Mouse (Mus musculus): ENCODE data around the gene Sf1. TPM values are rescaled to one million over a fixed set of nuclear protein-coding genes. Genes with fewer than 3 reads are reported as not detected.

Sf1 gene
- total and polyA plus RNA-seq, 2 experiments from 2014 or later = 102 to 113 TPM

DNA sequence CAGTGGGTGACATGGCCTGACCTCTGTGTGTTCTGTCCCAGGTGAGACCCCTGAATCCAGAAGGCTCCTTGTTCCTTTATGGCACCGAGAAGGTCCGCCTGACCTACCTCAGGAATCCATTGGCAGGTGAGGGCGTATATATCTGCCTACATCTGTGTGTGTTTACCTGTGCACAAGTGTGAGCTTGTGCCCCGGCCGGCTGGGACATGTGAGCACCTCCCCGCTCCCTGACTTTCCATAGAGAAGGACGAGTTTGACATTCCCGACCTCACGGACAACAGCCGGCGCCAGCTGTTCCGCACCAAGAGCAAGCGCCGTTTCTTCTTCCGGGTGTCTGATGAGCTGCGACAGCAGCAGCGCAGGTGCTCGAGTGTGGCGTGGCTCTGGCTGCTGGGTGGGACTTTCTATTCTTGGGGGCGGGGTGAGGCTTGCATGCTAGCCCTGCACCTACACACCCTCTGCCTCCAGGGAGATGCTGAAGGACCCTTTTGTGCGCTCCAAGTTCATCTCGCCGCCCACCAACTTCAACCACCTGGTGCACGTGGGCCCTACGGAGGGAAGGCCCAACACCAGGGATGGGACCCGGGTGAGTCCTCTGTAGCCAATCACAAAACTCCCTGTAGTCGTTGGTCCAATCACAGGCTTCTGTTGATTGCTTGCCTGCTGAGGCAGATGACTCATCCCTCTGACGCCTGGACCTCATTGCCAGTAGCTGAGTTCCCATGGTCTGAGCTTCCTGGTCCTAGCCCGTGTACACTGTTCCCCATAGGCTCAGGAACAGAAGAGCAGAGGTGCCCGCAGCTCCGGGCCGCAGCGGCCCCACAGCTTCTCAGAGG lies 41.5 kb upstream of the Sf1 start:
- no peak overlapping the region for H3K4me2 ChIP-seq (ENCODE audit: low read depth)
- WGBS = 89% methylated on average over 33 of the region's 33 CpGs
- TF ChIP-seq CTCF (IDR thresholded peaks at IDR 0.05; ENCODE audit: low read depth) = no peak
- no peaks in the 10 kb centered on the region for H3K4me1 ChIP-seq (ENCODE audit: insufficient read depth)
- no peak; the same call in 1 of the 2 replicates for ATAC-seq
- no peak overlapping the region for H3K27ac ChIP-seq (ENCODE audit: low read depth, low read length)
- no peaks in the 10 kb centered on the region for H3K9me3 ChIP-seq (ENCODE audit: low read length)
- DNase-seq = no peak
- H3K9ac ChIP-seq = no peak overlapping the region
- H3K36me3 ChIP-seq (ENCODE audit: insufficient read depth) = peaks cover 6% of the 10 kb centered on the region; the same call in 1 of the 2 replicates
- H3K27me3 ChIP-seq (ENCODE audit: insufficient read depth, low read length) = no peaks in the 10 kb centered on the region
- no peak overlapping the region for H3K4me3 ChIP-seq (ENCODE audit: low read depth, low read length)

DNA sequence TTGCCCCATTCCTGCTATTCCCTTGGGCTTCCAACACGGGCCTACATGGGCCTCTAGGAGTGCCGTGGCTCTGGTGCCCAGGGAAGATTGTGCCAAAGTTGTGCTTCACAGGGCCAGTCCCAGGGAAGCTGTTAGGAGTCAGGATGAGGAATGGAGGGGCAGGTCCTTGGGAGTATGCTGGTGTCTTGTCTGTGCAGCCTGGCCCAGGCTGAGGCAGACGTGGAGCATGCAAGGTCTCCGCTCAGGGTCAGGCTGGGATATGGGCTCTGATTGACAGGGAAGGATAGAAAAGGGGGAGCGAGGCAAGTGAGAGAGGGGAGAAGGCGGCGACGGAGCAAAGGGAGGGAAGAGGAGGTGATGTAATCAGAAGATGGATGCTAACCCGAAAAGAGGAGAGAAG lies 38.7 kb upstream of the Sf1 start:
- Histone ChIP-seq H3K27me3 (ENCODE audit: insufficient read depth, low read length) (no peaks in the 10 kb centered on the region), H3K4me3 (ENCODE audit: low read depth, low read length) (no peak overlapping the region), H3K9ac (no peak overlapping the region), H3K9me3 (ENCODE audit: low read length) (no peaks in the 10 kb centered on the region), H3K4me2 (ENCODE audit: low read depth) (no peak overlapping the region), H3K36me3 (ENCODE audit: insufficient read depth) (peaks cover 6% of the 10 kb centered on the region; the same call in 1 of the 2 replicates), H3K27ac (ENCODE audit: low read depth, low read length) (no peak overlapping the region), H3K4me1 (ENCODE audit: insufficient read depth) (no peaks in the 10 kb centered on the region)
- no peak for TF ChIP-seq CTCF (IDR thresholded peaks at IDR 0.05; ENCODE audit: low read depth)
- WGBS = 76% methylated on average over 9 of the region's 9 CpGs
- DNase-seq (no peak), ATAC-seq (no peak)

DNA sequence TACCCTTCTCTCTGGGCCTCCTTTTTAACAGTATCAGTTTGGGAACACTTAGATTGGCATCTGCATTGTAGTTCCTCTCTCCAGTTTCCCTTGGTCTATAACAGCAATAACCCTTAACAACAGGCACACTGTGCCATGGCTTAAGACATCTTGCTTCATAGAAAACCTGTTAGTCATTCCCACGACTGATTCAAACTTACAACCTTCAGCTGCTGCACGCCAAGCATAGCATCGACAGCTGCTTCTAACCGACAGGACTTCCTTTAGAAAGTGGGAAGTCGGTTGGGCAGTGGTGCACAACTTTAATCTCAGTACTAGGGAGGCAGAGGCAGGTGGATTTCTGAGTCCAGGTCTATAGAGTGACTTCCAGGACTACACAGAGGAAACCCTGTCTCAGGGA lies 32.3 kb upstream of the Sf1 start:
- Histone ChIP-seq H3K4me3 (ENCODE audit: low read depth, low read length) (no peak overlapping the region), H3K4me2 (ENCODE audit: low read depth) (no peak overlapping the region), H3K9me3 (ENCODE audit: low read length) (no peaks in the 10 kb centered on the region), H3K9ac (no peak overlapping the region), H3K27ac (ENCODE audit: low read depth, low read length) (no peak overlapping the region), H3K36me3 (ENCODE audit: insufficient read depth) (no peaks in the 10 kb centered on the region), H3K4me1 (ENCODE audit: insufficient read depth) (peaks cover 3% of the 10 kb centered on the region; the same call in 1 of the 2 replicates), H3K27me3 (ENCODE audit: insufficient read depth, low read length) (no peaks in the 10 kb centered on the region)
- no peak for ATAC-seq
- WGBS = 61% methylated on average over 5 of the region's 5 CpGs
- no peak for DNase-seq
- no peak for TF ChIP-seq CTCF (IDR thresholded peaks at IDR 0.05; ENCODE audit: low read depth)

DNA sequence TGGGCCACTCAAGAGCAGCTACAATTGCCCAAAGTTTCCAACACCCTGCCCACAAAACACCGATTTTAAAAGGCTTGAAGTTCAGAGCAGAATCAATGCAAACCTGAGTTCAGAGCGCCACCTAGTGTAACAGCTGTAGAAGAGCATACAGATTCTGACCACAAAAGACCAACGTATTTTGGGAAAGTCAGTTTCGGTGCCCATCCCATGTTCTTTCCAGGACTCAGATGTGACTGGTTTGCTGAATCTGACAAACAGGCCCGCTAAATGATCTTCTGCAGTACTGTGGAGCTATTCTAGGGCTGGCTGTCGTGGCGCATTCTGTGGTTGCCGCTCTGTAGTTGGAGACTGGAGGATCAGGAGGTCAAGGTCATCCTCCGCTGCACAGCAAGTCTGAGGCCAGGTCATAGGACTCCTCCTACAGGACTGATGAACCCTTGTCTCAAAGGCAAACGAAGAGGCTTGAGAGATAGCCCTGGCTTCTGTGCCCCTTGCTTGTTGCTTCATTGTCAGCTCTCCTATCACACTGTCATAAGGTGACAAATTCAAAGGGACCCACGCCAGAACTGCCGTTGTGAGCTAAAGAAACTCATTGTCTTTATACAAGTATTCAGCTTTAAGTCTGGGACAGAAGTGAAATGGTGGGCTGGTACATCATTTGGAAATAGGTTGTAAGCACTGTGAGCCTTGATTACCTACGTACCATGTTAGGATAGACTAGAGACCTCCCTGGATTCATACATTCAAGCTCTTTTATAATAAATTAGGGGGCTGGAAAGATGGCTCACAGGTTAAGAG lies 31.6 kb upstream of the Sf1 start:
- no peaks in the 10 kb centered on the region for H3K36me3 ChIP-seq (ENCODE audit: insufficient read depth)
- H3K4me3 ChIP-seq (ENCODE audit: low read depth, low read length) = no peak overlapping the region
- DNase-seq (peak; percentile 83), ATAC-seq (no peak)
- H3K9me3 ChIP-seq (ENCODE audit: low read length) = no peaks in the 10 kb centered on the region
- peak; percentile 94 for TF ChIP-seq CTCF (IDR thresholded peaks at IDR 0.05; ENCODE audit: low read depth)
- 21% methylated on average over 13 of the region's 13 CpGs for WGBS
- H3K9ac ChIP-seq = 0 out of 2 replicates have a peak overlapping the region, but pooled peaks have one; percentile 28
- H3K27me3 ChIP-seq (ENCODE audit: insufficient read depth, low read length) = no peaks in the 10 kb centered on the region
- H3K4me2 ChIP-seq (ENCODE audit: low read depth) = peak overlapping the region; percentile 37
- no peak overlapping the region for H3K27ac ChIP-seq (ENCODE audit: low read depth, low read length)
- H3K4me1 ChIP-seq (ENCODE audit: insufficient read depth) = peaks cover 10% of the 10 kb centered on the region; the same call in 1 of the 2 replicates

DNA sequence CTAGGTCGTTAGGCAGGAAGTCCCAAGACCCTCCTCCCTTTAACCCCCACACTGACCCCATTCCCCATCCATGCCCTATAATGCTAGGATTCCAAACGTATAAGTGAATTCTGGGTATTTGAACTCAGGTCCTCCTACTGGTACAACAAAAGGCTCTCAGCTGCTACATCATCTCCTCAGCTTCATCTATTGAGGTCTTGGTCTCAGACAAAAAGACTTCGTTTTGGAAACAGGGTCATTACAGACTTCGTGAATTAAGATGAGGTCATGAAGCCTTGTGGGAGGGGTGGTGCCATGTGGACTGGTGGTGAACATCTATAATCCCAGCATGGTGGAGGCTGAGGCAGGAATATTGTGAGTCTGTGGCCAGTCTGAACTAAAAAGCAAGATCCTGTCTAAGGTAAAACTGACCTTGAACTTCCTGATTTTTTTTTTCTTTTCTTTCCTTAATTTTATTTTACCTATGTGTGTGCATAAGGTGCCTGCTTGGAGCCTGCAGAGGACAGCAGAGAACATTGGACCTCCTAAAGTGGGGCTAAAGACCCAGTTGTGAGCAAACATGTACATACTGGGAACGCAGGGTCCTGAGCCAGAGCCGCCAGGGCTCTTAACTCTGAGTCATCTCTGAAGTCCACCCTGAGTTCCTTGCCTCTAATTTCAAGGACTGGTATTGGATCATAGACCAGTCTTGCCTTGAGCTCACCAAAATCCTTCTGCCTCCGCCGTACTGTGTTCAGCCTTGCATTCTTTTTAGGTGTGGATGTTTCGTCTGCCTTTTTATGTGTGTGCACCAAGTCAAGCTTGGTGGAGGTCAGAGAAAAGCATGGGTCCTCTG lies 29.5 kb upstream of the Sf1 start:
- H3K9ac ChIP-seq = no peak overlapping the region

DNA sequence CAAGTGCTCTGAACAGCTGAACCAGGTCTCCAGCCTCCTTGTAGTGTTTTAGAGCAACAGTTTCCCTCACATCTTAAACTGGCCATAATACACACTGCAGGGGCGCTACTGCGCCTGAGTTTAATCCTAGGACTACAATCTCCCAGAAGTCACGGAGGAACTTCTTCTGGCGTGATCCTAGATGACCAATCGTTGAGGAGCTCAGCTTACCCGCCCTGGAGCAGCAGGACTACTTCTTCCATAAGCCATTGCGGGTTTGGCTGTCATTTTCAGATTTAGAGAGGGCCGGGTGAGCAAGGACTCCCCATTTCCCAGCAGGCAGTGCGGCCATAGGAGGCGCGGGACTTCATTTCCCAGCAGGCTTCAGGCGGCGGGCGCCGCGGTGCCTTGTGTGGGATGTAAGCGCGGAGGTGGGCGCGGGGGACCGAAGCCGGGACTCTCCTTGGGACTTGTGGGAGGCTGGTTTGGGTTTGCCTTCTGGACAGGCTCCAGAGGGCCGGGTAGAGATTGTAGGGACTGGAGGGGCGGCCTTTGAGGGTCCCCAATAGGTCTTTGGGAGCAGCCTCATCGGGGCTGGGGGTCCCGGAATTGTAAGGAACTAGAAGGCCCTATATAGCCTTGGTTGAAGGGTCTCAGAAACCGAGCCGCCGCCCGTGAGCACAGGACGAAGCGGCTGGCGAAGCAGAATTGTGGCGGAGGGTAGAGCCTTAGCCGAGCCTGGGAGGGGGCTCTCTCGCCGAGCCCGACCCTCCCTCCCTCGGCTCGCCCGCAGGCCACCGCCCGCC lies 28.6 kb upstream of the Sf1 start, which contains the start of gene Men1:
Gene Men1 (plus strand): TSS at position 307 of the 785 bp plus-strand sequence.
- Histone ChIP-seq H3K27me3 (ENCODE audit: insufficient read depth, low read length) (no peaks in the 10 kb centered on the region), H3K4me3 (ENCODE audit: low read depth, low read length) (peak within 1 kb of the TSS; percentile 65), H3K4me1 (ENCODE audit: insufficient read depth) (peaks cover 10% of the 10 kb centered on the region; the same call in 1 of the 2 replicates), H3K27ac (ENCODE audit: low read depth, low read length) (peak within 1 kb of the TSS; percentile 71), H3K9me3 (ENCODE audit: low read length) (no peaks in the 10 kb centered on the region), H3K4me2 (ENCODE audit: low read depth) (peak within 1 kb of the TSS; percentile 84), H3K36me3 (ENCODE audit: insufficient read depth) (peaks cover 29% of the 10 kb centered on the region), H3K9ac (peak within 1 kb of the TSS; percentile 86)
- peak; percentile 72 for TF ChIP-seq CTCF (IDR thresholded peaks at IDR 0.05; ENCODE audit: low read depth)
- peak; percentile 98 for DNase-seq
- WGBS = 1% methylated on average over 40 of the region's 43 CpGs
- ATAC-seq = peak; percentile 97

More for the DNA sequence above, 29.5 kb upstream of the Sf1 start:
- WGBS = 66% methylated on average over 9 of the region's 9 CpGs
- DNase-seq (no peak), ATAC-seq (no peak)
- no peaks in the 10 kb centered on the region for H3K27me3 ChIP-seq (ENCODE audit: insufficient read depth, low read length)
- H3K4me1 ChIP-seq (ENCODE audit: insufficient read depth) = peaks cover 10% of the 10 kb centered on the region; the same call in 1 of the 2 replicates
- H3K4me2 ChIP-seq (ENCODE audit: low read depth) = peak overlapping the region; percentile 27
- peaks cover 20% of the 10 kb centered on the region for H3K36me3 ChIP-seq (ENCODE audit: insufficient read depth)
- H3K9me3 ChIP-seq (ENCODE audit: low read length) = no peaks in the 10 kb centered on the region
- no peak overlapping the region for H3K4me3 ChIP-seq (ENCODE audit: low read depth, low read length)
- peak overlapping the region; percentile 51 for H3K27ac ChIP-seq (ENCODE audit: low read depth, low read length)
- TF ChIP-seq CTCF (IDR thresholded peaks at IDR 0.05; ENCODE audit: low read depth) = no peak
